Mouse (Mus musculus) MEL (cell line): ENCODE data around the gene Ntn1.

Source experiments
- CTCF ChIP-seq, 3 experiments: IDR thresholded peaks in 2 of 3; conservative IDR thresholded peaks in 1 of 3; 2 replicates each; pipeline ENCODE4 v1.5.1; 2011 to 2012; ENCODE audit warnings: low read length in 3 of 3, low read depth in 2 of 3, mild to moderate bottlenecking in 2 of 3, improper control_type of control experiment in 1 of 3, inconsistent platforms in 1 of 3, mixed read lengths in 1 of 3, moderate library complexity in 1 of 3; ENCODE audit not compliant: control insufficient read depth in 1 of 3, insufficient read depth in 1 of 3, poor library complexity in 1 of 3, severe bottlenecking in 1 of 3
- GATA1 ChIP-seq: IDR thresholded peaks from 2 replicates; pipeline ENCODE4 v1.6.1; 2011; ENCODE audit warnings: low read depth, low read length, improper control_type of control experiment
- HCFC1 ChIP-seq: IDR thresholded peaks from 2 replicates; pipeline ENCODE4 v1.6.1; 2012; ENCODE audit warnings: low read depth, mild to moderate bottlenecking, inconsistent platforms, low read length, improper control_type of control experiment, moderate library complexity
- MAFK ChIP-seq: IDR thresholded peaks from 2 replicates; pipeline ENCODE4 v1.6.1; 2011; ENCODE audit warnings: low read depth, mild to moderate bottlenecking, low read length, improper control_type of control experiment, borderline replicate concordance
- MAZ ChIP-seq: IDR thresholded peaks from 2 replicates; pipeline ENCODE4 v1.6.1; 2012; ENCODE audit warnings: low read depth, mild to moderate bottlenecking, inconsistent platforms, low read length, improper control_type of control experiment
- POLR2A ChIP-seq, 2 experiments: IDR thresholded peaks; 2 replicates each; pipeline ENCODE4 v1.6.1; 2011 to 2012; ENCODE audit warnings: low read length in 2 of 2, mild to moderate bottlenecking in 2 of 2, control low read depth in 1 of 2, improper control_type of control experiment in 1 of 2, low read depth in 1 of 2, moderate library complexity in 1 of 2; ENCODE audit not compliant: control insufficient read depth in 1 of 2, insufficient read depth in 1 of 2, poor library complexity in 1 of 2
- TBP ChIP-seq: IDR thresholded peaks from 2 replicates; pipeline ENCODE4 v1.8.0; 2011; ENCODE audit warnings: low read depth, low read length, improper control_type of control experiment
- ZNF384 ChIP-seq: IDR thresholded peaks from 2 replicates; pipeline ENCODE4 v1.6.1; 2012; ENCODE audit warnings: low read depth, mild to moderate bottlenecking, inconsistent platforms, low read length, improper control_type of control experiment

GRCm38 (mm10) chr11:68187242-68187641 lies 213.4 kb downstream of the Ntn1 start:
- TF ChIP-seq ZNF384: no peak
- no peak for TF ChIP-seq MAZ
- TF ChIP-seq MAFK: no peak
- no peak for TF ChIP-seq TBP
- TF ChIP-seq CTCF (IDR thresholded peaks at IDR 0.05 in 2 of 3, conservative IDR thresholded peaks at IDR 0.05 in 1 of 3; ENCODE audit: control insufficient read depth in 1 of 3, insufficient read depth in 1 of 3, low read depth in 2 of 3, low read length in 3 of 3, poor library complexity in 1 of 3, severe bottlenecking in 1 of 3): no peak
- no peak for TF ChIP-seq GATA1
- TF ChIP-seq POLR2A (IDR thresholded peaks at IDR 0.05; ENCODE audit: control insufficient read depth in 1 of 2, insufficient read depth in 1 of 2, low read depth in 1 of 2, low read length in 2 of 2, poor library complexity in 1 of 2): no peak
- TF ChIP-seq HCFC1: no peak
